11 mouse cellular contexts compared by ENCODE assay signal in genomic region chr6:148199729-148200128, GRCm38 (mm10).
"Had no signal": no experiment of that assay in that cellular context is flagged by ENCODE, and none has a peak within 500 bp of the region (broad histone marks: within the 10 kb centered on the region; RNA-seq: fewer than 3 reads in every experiment).

No protein-coding gene starts in this region.

- H3K9me3 ChIP-seq: hindbrain, embryonic 15.5 days; limb, embryonic 15.5 days; midbrain, embryonic 13.5 days had no signal

- H3K27me3 ChIP-seq: hindbrain, embryonic 15.5 days; limb, embryonic 15.5 days; midbrain, embryonic 13.5 days had no signal

- H3K9ac ChIP-seq: hindbrain, embryonic 15.5 days; limb, embryonic 15.5 days; midbrain, embryonic 13.5 days had no signal

- H3K4me1 ChIP-seq: hindbrain, embryonic 15.5 days; limb, embryonic 15.5 days; midbrain, embryonic 13.5 days had no signal

- ATAC-seq: lung, postnatal 0 days; midbrain, embryonic 13.5 days had no signal

- H3K4me3 ChIP-seq: hindbrain, embryonic 15.5 days; limb, embryonic 15.5 days; midbrain, embryonic 13.5 days had no signal

- H3K27ac ChIP-seq: hindbrain, embryonic 15.5 days; limb, embryonic 15.5 days; midbrain, embryonic 13.5 days had no signal

- H3K4me2 ChIP-seq: hindbrain, embryonic 15.5 days; limb, embryonic 15.5 days; midbrain, embryonic 13.5 days had no signal

- DNase-seq: kidney, adult 18-20 months; kidney, postnatal 10 days; layer of hippocampus, postnatal 36 days; lung, adult 18-20 months; lung, postnatal 36 days; right cerebral cortex, postnatal 14 days; thymus, postnatal 4 days had no signal
